Mouse (Mus musculus): Measurements from ENCODE around the gene Pde7b. TPM values are rescaled to one million over a fixed set of nuclear protein-coding genes. Genes with fewer than 3 reads are reported as not detected.

Gene Pde7b
- polyA plus RNA-seq, 1 experiment from 2014 or later = 2.3 TPM

DNA sequence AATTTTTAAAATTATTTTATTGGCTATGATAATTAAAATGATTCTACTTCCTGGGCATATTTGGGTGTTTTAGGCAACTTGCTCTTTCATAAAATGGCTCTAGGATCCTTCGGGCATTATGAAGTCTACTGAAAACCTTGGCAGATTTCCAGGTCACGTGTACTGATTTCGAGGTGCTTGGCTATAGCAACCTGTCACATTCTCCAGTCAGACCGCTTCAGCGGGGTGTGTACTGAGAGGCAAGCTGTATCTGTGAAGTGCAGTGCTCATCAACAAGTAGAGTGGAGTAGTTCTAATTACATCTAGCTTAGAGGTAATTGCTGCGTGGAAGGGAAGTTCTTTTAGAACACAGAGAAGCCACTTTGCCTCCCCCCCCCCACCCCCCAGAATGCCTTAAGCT is 156.2 kb downstream of the Pde7b start:
- no peak overlapping the region for H3K4me3 ChIP-seq (ENCODE audit: low read depth, low read length)
- H3K4me1 ChIP-seq (ENCODE audit: control insufficient read depth, insufficient read depth, low read length) = peaks cover 3% of the 10 kb centered on the region; the same call in 1 of the 2 replicates
- ATAC-seq = no peak
- WGBS = 81% methylated on average over 6 of the region's 6 CpGs
- H3K27ac ChIP-seq (ENCODE audit: low read length) = no peak overlapping the region
- H3K27me3 ChIP-seq (ENCODE audit: control insufficient read depth, insufficient read depth, low read depth, low read length) = no peaks in the 10 kb centered on the region
- H3K9ac ChIP-seq (ENCODE audit: low read depth, low read length) = no peak overlapping the region
- H3K9me3 ChIP-seq (replicated peaks; ENCODE audit: control insufficient read depth, low read length, poor library complexity, severe bottlenecking) = no peaks in the 10 kb centered on the region
- H3K36me3 ChIP-seq (ENCODE audit: control insufficient read depth, insufficient read depth, low read length) = no peaks in the 10 kb centered on the region
- H3K4me2 ChIP-seq (ENCODE audit: low read length) = no peak overlapping the region

DNA sequence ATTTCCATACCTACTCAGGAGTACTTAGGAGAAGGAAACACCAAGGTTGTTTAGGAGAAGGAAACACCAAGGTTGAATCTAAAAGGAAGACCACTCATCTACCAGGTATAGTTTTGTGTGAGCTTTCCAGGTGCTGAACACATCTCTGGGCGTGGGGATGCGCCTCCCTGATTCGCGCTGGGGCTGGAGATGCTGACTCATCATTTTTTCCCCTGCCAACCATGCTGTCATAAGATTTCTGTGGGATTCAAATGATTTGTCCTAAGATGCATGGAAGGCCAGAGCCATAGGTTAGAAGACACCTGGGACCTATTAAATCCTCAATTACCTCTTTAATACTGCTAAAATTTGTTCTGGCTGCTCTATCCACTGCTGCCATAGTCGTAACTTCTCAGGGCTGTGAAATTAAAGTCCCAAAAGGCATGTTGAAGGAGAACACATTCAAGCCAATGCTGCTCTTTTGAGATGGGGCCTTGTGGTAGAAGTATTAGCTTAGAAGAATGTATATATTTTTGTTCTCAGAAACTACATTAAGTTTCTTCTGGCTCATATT is 157.1 kb downstream of the Pde7b start:
- Histone ChIP-seq H3K36me3 (ENCODE audit: control insufficient read depth, insufficient read depth, low read length) (no peaks in the 10 kb centered on the region), H3K27me3 (ENCODE audit: control insufficient read depth, insufficient read depth, low read depth, low read length) (no peaks in the 10 kb centered on the region), H3K9me3 (replicated peaks; ENCODE audit: control insufficient read depth, low read length, poor library complexity, severe bottlenecking) (no peaks in the 10 kb centered on the region), H3K9ac (ENCODE audit: low read depth, low read length) (no peak overlapping the region), H3K4me1 (ENCODE audit: control insufficient read depth, insufficient read depth, low read length) (peaks cover 3% of the 10 kb centered on the region; the same call in 1 of the 2 replicates), H3K4me2 (ENCODE audit: low read length) (no peak overlapping the region), H3K4me3 (ENCODE audit: low read depth, low read length) (no peak overlapping the region), H3K27ac (ENCODE audit: low read length) (no peak overlapping the region)
- ATAC-seq = no peak
- WGBS = 91% methylated on average over 5 of the region's 5 CpGs

DNA sequence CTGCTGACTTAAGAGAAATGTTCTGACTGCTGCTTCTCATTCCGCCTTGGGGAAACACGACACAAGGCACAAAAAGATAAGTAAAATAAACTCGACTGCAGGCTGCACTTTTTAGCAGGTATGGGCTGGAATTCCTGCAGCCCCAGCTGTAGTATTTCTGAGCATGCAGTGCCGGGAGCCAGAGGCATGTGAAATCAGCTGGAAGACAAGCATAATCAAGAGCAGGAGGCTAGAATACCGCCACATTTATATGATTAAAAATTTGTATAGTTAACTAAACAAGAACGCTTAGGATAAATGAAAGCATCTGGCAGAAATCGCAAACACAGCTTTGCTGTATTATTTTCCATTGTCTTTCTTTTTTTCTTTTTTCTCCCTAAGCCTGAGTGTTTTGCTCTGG is 168.4 kb downstream of the Pde7b start:
- H3K9me3 ChIP-seq (replicated peaks; ENCODE audit: control insufficient read depth, low read length, poor library complexity, severe bottlenecking) = no peaks in the 10 kb centered on the region
- no peak for ATAC-seq
- H3K4me3 ChIP-seq (ENCODE audit: low read depth, low read length) = no peak overlapping the region
- H3K36me3 ChIP-seq (ENCODE audit: control insufficient read depth, insufficient read depth, low read length) = no peaks in the 10 kb centered on the region
- H3K27ac ChIP-seq (ENCODE audit: low read length) = no peak overlapping the region
- H3K4me2 ChIP-seq (ENCODE audit: low read length) = no peak overlapping the region
- 68% methylated on average over 7 of the region's 7 CpGs for WGBS
- no peak overlapping the region for H3K9ac ChIP-seq (ENCODE audit: low read depth, low read length)
- no peaks in the 10 kb centered on the region for H3K4me1 ChIP-seq (ENCODE audit: control insufficient read depth, insufficient read depth, low read length)
- H3K27me3 ChIP-seq (ENCODE audit: control insufficient read depth, insufficient read depth, low read depth, low read length) = no peaks in the 10 kb centered on the region

DNA sequence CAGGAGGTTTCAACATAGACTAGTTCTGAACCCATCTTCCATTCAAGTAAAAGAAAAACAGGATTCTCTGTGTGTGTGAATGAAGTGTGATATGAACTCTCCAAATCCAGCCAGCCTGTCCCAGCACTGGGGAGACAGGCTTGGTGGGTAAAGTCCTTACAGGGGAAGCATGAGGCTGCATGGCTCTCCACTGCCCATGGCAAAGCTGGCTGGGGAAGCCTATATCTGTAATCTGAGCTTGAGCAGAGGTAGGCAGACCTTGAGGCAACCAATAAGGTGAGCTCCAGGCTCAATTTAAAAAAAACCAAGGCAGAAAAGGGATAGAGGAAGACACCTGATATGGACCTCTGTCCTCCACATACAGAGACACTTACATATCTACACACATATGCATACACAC is 173.5 kb downstream of the Pde7b start:
- H3K27ac ChIP-seq (ENCODE audit: low read length) = no peak overlapping the region
- no peak overlapping the region for H3K4me3 ChIP-seq (ENCODE audit: low read depth, low read length)
- ATAC-seq = no peak
- H3K36me3 ChIP-seq (ENCODE audit: control insufficient read depth, insufficient read depth, low read length) = no peaks in the 10 kb centered on the region
- H3K4me2 ChIP-seq (ENCODE audit: low read length) = no peak overlapping the region
- H3K27me3 ChIP-seq (ENCODE audit: control insufficient read depth, insufficient read depth, low read depth, low read length) = no peaks in the 10 kb centered on the region
- no peaks in the 10 kb centered on the region for H3K9me3 ChIP-seq (replicated peaks; ENCODE audit: control insufficient read depth, low read length, poor library complexity, severe bottlenecking)
- peaks cover 18% of the 10 kb centered on the region; the same call in 1 of the 2 replicates for H3K4me1 ChIP-seq (ENCODE audit: control insufficient read depth, insufficient read depth, low read length)
- H3K9ac ChIP-seq (ENCODE audit: low read depth, low read length) = no peak overlapping the region

DNA sequence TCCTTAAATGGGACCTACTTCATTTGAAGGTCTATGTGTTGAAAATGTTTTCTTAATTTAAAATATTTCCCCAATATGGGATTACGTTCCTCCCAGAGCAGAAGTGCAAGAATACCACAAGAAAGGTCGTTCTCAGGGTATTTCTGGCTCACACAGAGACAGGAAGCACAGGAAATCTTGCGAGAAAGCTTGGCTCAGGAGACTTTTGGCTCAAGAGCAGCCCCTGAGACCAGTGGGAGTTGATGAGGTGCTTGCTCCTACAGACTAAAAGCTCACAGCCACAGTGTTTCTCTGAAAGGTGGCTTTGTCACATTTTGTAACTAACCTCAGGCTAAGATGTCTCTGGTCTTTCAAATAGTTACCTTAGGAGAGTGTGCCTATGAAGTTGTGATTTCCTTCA is 174.1 kb downstream of the Pde7b start:
- Histone ChIP-seq H3K36me3 (ENCODE audit: control insufficient read depth, insufficient read depth, low read length) (no peaks in the 10 kb centered on the region), H3K4me3 (ENCODE audit: low read depth, low read length) (no peak overlapping the region), H3K9me3 (replicated peaks; ENCODE audit: control insufficient read depth, low read length, poor library complexity, severe bottlenecking) (no peaks in the 10 kb centered on the region), H3K4me2 (ENCODE audit: low read length) (no peak overlapping the region), H3K27me3 (ENCODE audit: control insufficient read depth, insufficient read depth, low read depth, low read length) (no peaks in the 10 kb centered on the region), H3K9ac (ENCODE audit: low read depth, low read length) (no peak overlapping the region), H3K27ac (ENCODE audit: low read length) (no peak overlapping the region), H3K4me1 (ENCODE audit: control insufficient read depth, insufficient read depth, low read length) (peaks cover 18% of the 10 kb centered on the region; the same call in 1 of the 2 replicates)
- 75% methylated on average over 3 of the region's 3 CpGs for WGBS
- no peak for ATAC-seq

DNA sequence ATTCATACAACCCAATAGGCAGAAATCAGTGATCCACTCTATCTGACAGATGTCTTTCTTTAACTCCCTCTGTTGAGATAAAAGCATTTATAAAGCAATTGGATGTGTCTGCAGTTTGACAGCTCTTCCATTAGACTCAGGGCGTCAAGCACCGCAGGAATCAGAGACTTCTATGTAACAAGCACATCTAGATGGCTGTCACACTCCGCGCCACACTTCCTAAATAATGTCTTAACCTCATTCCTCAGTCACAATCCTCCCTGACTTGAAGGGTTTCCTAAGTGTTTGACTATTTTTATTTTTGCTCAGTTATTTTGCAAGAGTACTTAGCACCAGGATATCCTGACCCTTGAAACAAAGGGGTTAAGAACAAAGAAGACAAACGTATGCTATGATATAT is 174.7 kb downstream of the Pde7b start:
- ATAC-seq = no peak
- WGBS = 32% methylated on average over 5 of the region's 5 CpGs
- H3K9ac ChIP-seq (ENCODE audit: low read depth, low read length) = no peak overlapping the region
- peaks cover 18% of the 10 kb centered on the region; the same call in 1 of the 2 replicates for H3K4me1 ChIP-seq (ENCODE audit: control insufficient read depth, insufficient read depth, low read length)
- no peak overlapping the region for H3K4me3 ChIP-seq (ENCODE audit: low read depth, low read length)
- no peaks in the 10 kb centered on the region for H3K27me3 ChIP-seq (ENCODE audit: control insufficient read depth, insufficient read depth, low read depth, low read length)
- no peak overlapping the region for H3K4me2 ChIP-seq (ENCODE audit: low read length)
- H3K9me3 ChIP-seq (replicated peaks; ENCODE audit: control insufficient read depth, low read length, poor library complexity, severe bottlenecking) = no peaks in the 10 kb centered on the region
- no peaks in the 10 kb centered on the region for H3K36me3 ChIP-seq (ENCODE audit: control insufficient read depth, insufficient read depth, low read length)
- no peak overlapping the region for H3K27ac ChIP-seq (ENCODE audit: low read length)

DNA sequence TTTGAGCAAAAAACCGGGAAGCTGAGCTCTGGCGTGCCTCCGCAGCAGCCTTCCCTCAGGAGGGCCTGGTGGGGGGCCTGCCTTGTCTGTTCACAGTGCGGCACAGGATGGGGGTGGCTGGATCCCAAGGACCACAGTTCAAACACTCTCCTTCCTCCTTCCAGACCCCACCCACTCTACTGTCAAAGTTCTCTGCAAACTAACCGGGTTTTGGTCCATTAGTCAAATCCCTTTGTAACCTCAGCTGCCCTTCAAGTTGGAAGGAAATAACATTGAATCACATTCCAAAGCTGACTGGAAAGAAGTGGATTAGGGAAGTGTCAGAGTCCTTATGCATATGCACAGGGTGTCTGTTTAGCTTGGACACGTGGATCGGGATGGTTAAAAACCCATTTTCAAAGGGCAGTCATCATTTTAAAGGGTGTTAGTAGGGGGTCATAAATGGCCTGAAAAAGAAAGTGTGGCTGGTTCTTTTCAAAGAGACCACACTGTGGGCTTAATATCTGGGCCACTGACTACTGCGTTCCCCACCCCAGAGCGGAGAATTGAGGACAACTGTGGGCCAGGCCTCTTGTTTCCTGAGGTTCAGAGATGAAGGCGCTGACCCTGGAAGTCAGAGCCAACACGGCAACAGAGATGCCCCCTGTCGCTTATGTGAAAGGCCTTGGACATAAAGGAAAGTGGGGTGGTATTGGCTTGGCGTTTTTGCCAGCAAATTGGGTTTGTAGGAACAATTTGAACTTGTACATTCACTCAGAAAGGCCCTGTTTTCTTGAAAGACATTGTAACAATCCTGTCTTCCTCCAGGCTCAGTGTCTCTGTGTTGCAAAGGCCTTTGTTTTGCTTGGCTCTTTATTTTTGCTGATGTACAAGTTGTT is 175.8 kb downstream of the Pde7b start:
- Histone ChIP-seq H3K4me1 (ENCODE audit: control insufficient read depth, insufficient read depth, low read length) (peaks cover 18% of the 10 kb centered on the region; the same call in 1 of the 2 replicates), H3K9ac (ENCODE audit: low read depth, low read length) (peak overlapping the region; percentile 73), H3K27me3 (ENCODE audit: control insufficient read depth, insufficient read depth, low read depth, low read length) (no peaks in the 10 kb centered on the region), H3K9me3 (replicated peaks; ENCODE audit: control insufficient read depth, low read length, poor library complexity, severe bottlenecking) (no peaks in the 10 kb centered on the region), H3K4me2 (ENCODE audit: low read length) (peak overlapping the region; percentile 78), H3K27ac (ENCODE audit: low read length) (peak overlapping the region; percentile 76), H3K4me3 (ENCODE audit: low read depth, low read length) (peak overlapping the region; percentile 43; the same call in 1 of the 2 replicates), H3K36me3 (ENCODE audit: control insufficient read depth, insufficient read depth, low read length) (no peaks in the 10 kb centered on the region)
- peak; percentile 26; the same call in 1 of the 2 replicates for ATAC-seq
- WGBS = 8% methylated on average over 13 of the region's 13 CpGs

DNA sequence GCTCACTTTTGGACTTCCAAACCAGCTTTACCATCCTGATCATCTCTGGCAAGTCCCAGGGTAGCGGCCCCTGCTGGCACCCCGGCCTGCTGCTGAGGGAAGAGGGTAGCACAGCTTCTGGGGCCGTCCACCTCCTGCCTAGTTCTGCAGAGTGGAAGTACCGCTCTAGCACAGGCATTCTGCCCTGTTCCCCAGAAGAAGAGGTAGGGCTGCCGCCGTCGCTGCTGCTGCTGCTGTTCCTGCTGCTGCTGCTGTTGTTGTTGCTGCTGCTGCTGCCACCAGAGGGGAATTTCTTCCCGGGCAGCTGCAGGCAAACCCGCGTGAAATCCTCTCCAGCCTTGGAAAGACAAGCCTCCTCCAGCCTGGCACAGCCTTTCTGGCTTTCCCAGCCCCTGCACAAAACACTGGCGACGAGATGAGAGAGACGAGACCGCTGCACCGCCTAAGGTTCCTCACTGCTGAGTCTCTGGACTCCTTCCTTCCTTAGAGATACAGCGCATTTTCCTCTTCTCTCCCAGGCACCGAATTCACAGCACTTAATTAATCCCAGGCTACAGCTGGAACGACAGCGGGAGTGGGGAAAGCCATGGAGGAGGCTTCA is 176.8 kb downstream of the Pde7b start:
- Histone ChIP-seq H3K27me3 (ENCODE audit: control insufficient read depth, insufficient read depth, low read depth, low read length) (no peaks in the 10 kb centered on the region), H3K27ac (ENCODE audit: low read length) (peak overlapping the region; percentile 76), H3K4me2 (ENCODE audit: low read length) (peak overlapping the region; percentile 78), H3K9ac (ENCODE audit: low read depth, low read length) (peak overlapping the region; percentile 73), H3K4me1 (ENCODE audit: control insufficient read depth, insufficient read depth, low read length) (peaks cover 22% of the 10 kb centered on the region; the same call in 1 of the 2 replicates), H3K36me3 (ENCODE audit: control insufficient read depth, insufficient read depth, low read length) (no peaks in the 10 kb centered on the region), H3K9me3 (replicated peaks; ENCODE audit: control insufficient read depth, low read length, poor library complexity, severe bottlenecking) (no peaks in the 10 kb centered on the region), H3K4me3 (ENCODE audit: low read depth, low read length) (peak overlapping the region; percentile 43)
- WGBS = 1% methylated on average over 19 of the region's 19 CpGs
- peak; percentile 75 for ATAC-seq

DNA sequence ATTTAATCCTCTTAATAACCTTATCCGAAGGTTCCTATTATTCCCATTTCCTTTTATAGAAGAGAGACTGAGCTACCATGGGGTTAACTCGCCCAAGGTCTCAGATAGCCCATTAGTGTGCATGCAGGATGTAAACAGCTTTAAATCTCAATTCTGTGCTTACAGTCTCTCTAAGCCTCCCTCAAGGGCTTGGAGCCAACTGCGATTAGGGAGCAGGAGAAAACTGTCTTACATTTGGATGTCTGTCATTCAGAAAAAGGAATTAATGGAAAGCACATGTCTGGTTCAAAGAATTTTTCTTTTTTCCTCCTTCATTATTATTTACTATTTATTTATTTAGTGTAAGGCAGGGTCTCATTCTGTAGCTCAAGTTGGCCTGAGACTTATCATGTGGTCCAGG is 181.8 kb downstream of the Pde7b start:
- no peak for ATAC-seq
- Histone ChIP-seq H3K4me2 (ENCODE audit: low read length) (no peak overlapping the region), H3K4me1 (ENCODE audit: control insufficient read depth, insufficient read depth, low read length) (peaks cover 15% of the 10 kb centered on the region; the same call in 1 of the 2 replicates), H3K36me3 (ENCODE audit: control insufficient read depth, insufficient read depth, low read length) (no peaks in the 10 kb centered on the region), H3K9ac (ENCODE audit: low read depth, low read length) (no peak overlapping the region), H3K27me3 (ENCODE audit: control insufficient read depth, insufficient read depth, low read depth, low read length) (no peaks in the 10 kb centered on the region), H3K9me3 (replicated peaks; ENCODE audit: control insufficient read depth, low read length, poor library complexity, severe bottlenecking) (no peaks in the 10 kb centered on the region), H3K4me3 (ENCODE audit: low read depth, low read length) (no peak overlapping the region), H3K27ac (ENCODE audit: low read length) (no peak overlapping the region)
- WGBS = 41% methylated on average over 3 of the region's 3 CpGs

Measured in midbrain, embryonic 16.5 days (tissue).